Mouse (Mus musculus): ENCODE measurements around the gene Tsen34.

- TF ChIP-seq CTCF (IDR thresholded peaks at IDR 0.05; ENCODE audit: low read depth) (no peak), EP300 (IDR thresholded peaks at IDR 0.05; ENCODE audit: low read depth) (no peak)
Observed at GRCm38 (mm10) chr7:3645488-3646025, 47.1 kb upstream of the Tsen34 start.
